Mouse (Mus musculus) stomach, embryonic 14.5 days (tissue): ENCODE results near the gene Lifr. TPM values are rescaled to one million over a fixed set of nuclear protein-coding genes. Genes with fewer than 3 reads are reported as not detected.

Source experiments
- ATAC-seq: fragments of 200-750 bp; cut with Nextera tagmentation; 2 replicates; pipeline ENCODE4 v1.8.0; 2017; ENCODE audit warnings: low read depth, moderate TSS enrichment; ENCODE audit not compliant: insufficient number of reproducible peaks, insufficient read depth, low FRiP score
- H3K27ac ChIP-seq: fragments of 300-500 bp; sonication (generic); 2 replicates; pipeline ENCODE4 v1.5.1; 2014; ENCODE audit warnings: mild to moderate bottlenecking, low read length, moderate library complexity, mixed read lengths
- H3K27me3 ChIP-seq: fragments of 300-500 bp; sonication (generic); 2 replicates; pipeline ENCODE4 v1.6.1; 2014; ENCODE audit warnings: low read length, control low read depth, mixed read lengths; ENCODE audit not compliant: control insufficient read depth, insufficient read depth
- H3K36me3 ChIP-seq: fragments of 300-500 bp; sonication (generic); 2 replicates; pipeline ENCODE4 v1.6.1; 2014; ENCODE audit warnings: mild to moderate bottlenecking, control low read depth, low read length, moderate library complexity, mixed read lengths; ENCODE audit not compliant: control insufficient read depth, insufficient read depth
- H3K4me1 ChIP-seq: fragments of 300-500 bp; sonication (generic); 2 replicates; pipeline ENCODE4 v1.6.1; 2014; ENCODE audit warnings: low read length, control low read depth, mixed read lengths; ENCODE audit not compliant: control insufficient read depth, insufficient read depth
- H3K4me2 ChIP-seq: fragments of 300-500 bp; sonication (generic); replicated peaks from 2 replicates; pipeline ENCODE4 v1.6.1; 2014; ENCODE audit warnings: low read depth, low read length, control low read depth
- H3K4me3 ChIP-seq: fragments of 300-500 bp; sonication (generic); 2 replicates; pipeline ENCODE4 v1.5.1; 2014; ENCODE audit warnings: low read depth, low read length, control low read depth
- H3K9ac ChIP-seq: fragments of 300-500 bp; sonication (generic); replicated peaks from 2 replicates; pipeline ENCODE4 v1.6.1; 2014; ENCODE audit warnings: low read depth, mild to moderate bottlenecking, control low read depth, low read length, moderate library complexity, mixed read lengths
- H3K9me3 ChIP-seq: fragments of 300-500 bp; sonication (generic); 2 replicates; pipeline ENCODE4 v1.6.1; 2016; ENCODE audit warnings: low read depth, low read length, control low read depth; ENCODE audit not compliant: control insufficient read depth
- WGBS: fragments of 180-500 bp; shearing (Covaris S2); extraction: QIAGEN DNeasy Blood & Tissue Kit; methylation state at CpG from one replicate; pipeline ENCODE4 v1.1.7; 2014; 5-methylcytosine and 5-hydroxymethylcytosine counted together
- polyA plus RNA-seq: library from polyadenylated mRNA; unstranded; fragments of >200 nt; fragmentation: Nextera tagmentation; extraction: Ambion mirVana; gene quantifications from 2 replicates; pipeline ENCODE4 v1.2.1, GENCODE M21; 2014

The Lifr gene
- polyA plus RNA-seq, 1 experiment from 2014 or later, result 23.6 TPM

- H3K9me3 ChIP-seq, result no peaks in the 10 kb centered on the region
- no peak overlapping the region for H3K4me2 ChIP-seq
- no peak overlapping the region for H3K4me3 ChIP-seq
- ATAC-seq, result peak; percentile 87
- H3K4me1 ChIP-seq, result 0 out of 2 replicates have a peak, but pooled peaks cover 3% of the 10 kb centered on the region
- no peak overlapping the region for H3K9ac ChIP-seq
- no peaks in the 10 kb centered on the region for H3K36me3 ChIP-seq
- peak overlapping the region; percentile 44; the same call in 1 of the 2 replicates for H3K27ac ChIP-seq
- 16% methylated on average over 1 of the region's 1 CpGs for WGBS
- no peaks in the 10 kb centered on the region for H3K27me3 ChIP-seq
Observed at GRCm38 (mm10) chr15:7213683-7214082, 123.3 kb downstream of the Lifr start.

- H3K27me3 ChIP-seq, result no peaks in the 10 kb centered on the region
- no peak overlapping the region for H3K27ac ChIP-seq
- H3K9me3 ChIP-seq, result no peaks in the 10 kb centered on the region
- no peaks in the 10 kb centered on the region for H3K36me3 ChIP-seq
- H3K4me2 ChIP-seq, result no peak overlapping the region
- H3K4me3 ChIP-seq, result no peak overlapping the region
- 92% methylated on average over 3 of the region's 3 CpGs for WGBS
- peak; percentile 25; the same call in 1 of the 2 replicates for ATAC-seq
- H3K4me1 ChIP-seq, result 0 out of 2 replicates have a peak, but pooled peaks cover 3% of the 10 kb centered on the region
- no peak overlapping the region for H3K9ac ChIP-seq
Observed at GRCm38 (mm10) chr15:7215845-7216244, 125.4 kb downstream of the Lifr start.

GRCm38 (mm10) chr15:7216581-7217272 is 126.3 kb downstream of the Lifr start:
- no peak overlapping the region for H3K9ac ChIP-seq
- H3K36me3 ChIP-seq, result no peaks in the 10 kb centered on the region
- H3K27me3 ChIP-seq, result no peaks in the 10 kb centered on the region
- WGBS, result 82% methylated on average over 9 of the region's 9 CpGs
- no peak overlapping the region for H3K27ac ChIP-seq
- no peak overlapping the region for H3K4me2 ChIP-seq
- 0 out of 2 replicates have a peak, but pooled peaks cover 3% of the 10 kb centered on the region for H3K4me1 ChIP-seq
- H3K9me3 ChIP-seq, result no peaks in the 10 kb centered on the region
- no peak overlapping the region for H3K4me3 ChIP-seq
- no peak; the same call in 1 of the 2 replicates for ATAC-seq

GRCm38 (mm10) chr15:7217273-7217598 is 126.8 kb downstream of the Lifr start:
- H3K4me3 ChIP-seq, result no peak overlapping the region
- no peak overlapping the region for H3K9ac ChIP-seq
- H3K27me3 ChIP-seq, result no peaks in the 10 kb centered on the region

GRCm38 (mm10) chr15:7222809-7223208 is 132.4 kb downstream of the Lifr start:
- Histone ChIP-seq H3K9ac (no peak overlapping the region), H3K4me1 (0 out of 2 replicates have a peak, but pooled peaks cover 6% of the 10 kb centered on the region), H3K27me3 (no peaks in the 10 kb centered on the region), H3K4me3 (no peak overlapping the region), H3K9me3 (no peaks in the 10 kb centered on the region), H3K27ac (no peak overlapping the region), H3K4me2 (no peak overlapping the region), H3K36me3 (no peaks in the 10 kb centered on the region)
- ATAC-seq, result no peak
- 41% methylated on average over 11 of the region's 11 CpGs for WGBS

More at GRCm38 (mm10) chr15:7217273-7217598, 126.8 kb downstream of the Lifr start:
- H3K36me3 ChIP-seq, result no peaks in the 10 kb centered on the region
- no peak overlapping the region for H3K4me2 ChIP-seq
- WGBS, result 83% methylated on average over 6 of the region's 6 CpGs
- no peaks in the 10 kb centered on the region for H3K9me3 ChIP-seq
- H3K4me1 ChIP-seq, result 0 out of 2 replicates have a peak, but pooled peaks cover 3% of the 10 kb centered on the region
- H3K27ac ChIP-seq, result no peak overlapping the region
- ATAC-seq, result no peak

GRCm38 (mm10) chr15:7224151-7224775 is 133.8 kb downstream of the Lifr start:
- ATAC-seq, result no peak
- Histone ChIP-seq H3K27me3 (no peaks in the 10 kb centered on the region), H3K4me2 (no peak overlapping the region), H3K4me1 (0 out of 2 replicates have a peak, but pooled peaks cover 6% of the 10 kb centered on the region), H3K9me3 (no peaks in the 10 kb centered on the region), H3K36me3 (no peaks in the 10 kb centered on the region), H3K4me3 (no peak overlapping the region), H3K27ac (no peak overlapping the region), H3K9ac (no peak overlapping the region)
- 83% methylated on average over 12 of the region's 12 CpGs for WGBS

GRCm38 (mm10) chr15:7226225-7226624 is 135.8 kb downstream of the Lifr start:
- Histone ChIP-seq H3K36me3 (no peaks in the 10 kb centered on the region), H3K4me2 (no peak overlapping the region), H3K4me1 (0 out of 2 replicates have a peak, but pooled peaks cover 6% of the 10 kb centered on the region), H3K27me3 (no peaks in the 10 kb centered on the region), H3K9ac (no peak overlapping the region), H3K27ac (no peak overlapping the region), H3K4me3 (no peak overlapping the region), H3K9me3 (no peaks in the 10 kb centered on the region)
- ATAC-seq, result peak; percentile 78; the same call in 1 of the 2 replicates
- 4% methylated on average over 5 of the region's 5 CpGs for WGBS

- no peak overlapping the region for H3K9ac ChIP-seq
- H3K4me2 ChIP-seq, result no peak overlapping the region
- no peaks in the 10 kb centered on the region for H3K9me3 ChIP-seq
- H3K4me3 ChIP-seq, result no peak overlapping the region
- no peak overlapping the region for H3K27ac ChIP-seq
- WGBS, result 70% methylated on average over 13 of the region's 13 CpGs
- no peaks in the 10 kb centered on the region for H3K27me3 ChIP-seq
- ATAC-seq, result no peak
- H3K4me1 ChIP-seq, result no peaks in the 10 kb centered on the region
- no peaks in the 10 kb centered on the region for H3K36me3 ChIP-seq
Observed at GRCm38 (mm10) chr15:7233393-7234090, 143.1 kb downstream of the Lifr start.
